Mouse (Mus musculus) monocyte, adult 2 months (primary cell): ENCODE measurements around the gene Wfdc21.

ENCODE experiments used
- DNase-seq, 2 experiments: peaks; one replicate each; pipeline ENCODE4 v3.0.0; 2022; ENCODE audit warnings: low spot score in 2 of 2, low read depth in 1 of 2

Wfdc21 gene

DNA sequence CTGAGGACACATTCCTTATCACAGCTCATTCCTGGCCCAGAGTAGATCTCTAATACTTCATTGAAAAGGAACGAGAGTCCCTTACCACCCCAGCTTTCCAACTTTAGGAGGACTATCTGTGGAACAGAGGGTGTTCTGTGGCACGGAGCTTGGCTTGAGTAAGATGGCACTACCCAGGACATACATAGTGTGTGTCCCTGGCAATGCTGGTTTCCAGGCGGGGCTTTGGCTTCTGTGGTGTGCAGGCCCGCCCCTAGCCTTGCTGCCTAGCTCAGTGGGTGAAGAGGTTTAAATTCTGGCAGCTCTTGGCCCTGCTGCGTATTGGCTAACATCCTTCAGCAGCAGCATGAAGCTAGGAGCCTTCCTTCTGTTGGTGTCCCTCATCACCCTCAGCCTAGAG, at the start of gene Wfdc21:
Gene Wfdc21, plus strand, starts transcription at position 260 of the 400 bp plus-strand sequence.
- DNase-seq: no peak

DNA sequence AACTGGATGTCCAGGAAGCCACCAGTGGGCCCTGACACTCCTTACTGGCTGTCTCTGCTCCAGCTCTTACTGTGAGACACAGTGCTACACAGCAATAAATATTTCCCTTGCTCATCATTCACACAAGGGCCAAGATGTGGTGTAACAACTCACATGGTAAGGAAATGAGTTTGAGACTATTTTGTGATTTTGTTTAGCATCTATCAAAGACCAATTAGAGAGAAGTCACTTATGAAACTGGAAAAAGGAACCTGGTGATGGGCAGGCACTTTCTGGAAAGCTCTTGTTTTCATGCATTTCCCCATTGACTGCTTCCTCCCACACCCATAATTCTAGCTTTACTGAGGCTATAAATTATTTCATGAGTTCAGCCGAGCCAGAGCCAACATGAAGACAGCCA, 43.0 kb upstream of the Wfdc21 start, which contains the start of gene Wfdc17:
Gene Wfdc17, plus strand, starts transcription at position 287 of the 400 bp plus-strand sequence.
- DNase-seq: peak in 1 of 2 experiments; percentile 13

DNA sequence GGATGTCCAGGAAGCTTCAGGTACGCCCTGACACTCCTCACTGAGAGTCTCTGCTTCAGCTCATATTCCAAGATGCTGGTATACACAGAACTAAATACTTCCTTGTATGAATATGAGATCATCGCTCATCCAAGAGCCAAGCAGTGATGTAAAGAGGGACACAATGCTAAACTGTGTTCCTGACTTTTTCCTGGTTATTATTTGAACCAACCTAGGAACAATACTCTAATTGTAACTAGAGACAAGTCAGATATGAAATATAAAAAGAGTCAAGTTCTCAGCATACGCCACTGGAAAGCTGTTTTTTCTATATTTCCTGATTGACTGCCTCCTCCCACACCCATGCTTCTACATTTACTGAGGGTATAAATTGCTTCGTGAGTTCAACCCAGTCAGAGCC, 38.0 kb upstream of the Wfdc21 start, which contains the start of gene Wfdc18:
Gene Wfdc18, plus strand, starts transcription at position 301 of the 400 bp plus-strand sequence.
- DNase-seq: no peak

DNA sequence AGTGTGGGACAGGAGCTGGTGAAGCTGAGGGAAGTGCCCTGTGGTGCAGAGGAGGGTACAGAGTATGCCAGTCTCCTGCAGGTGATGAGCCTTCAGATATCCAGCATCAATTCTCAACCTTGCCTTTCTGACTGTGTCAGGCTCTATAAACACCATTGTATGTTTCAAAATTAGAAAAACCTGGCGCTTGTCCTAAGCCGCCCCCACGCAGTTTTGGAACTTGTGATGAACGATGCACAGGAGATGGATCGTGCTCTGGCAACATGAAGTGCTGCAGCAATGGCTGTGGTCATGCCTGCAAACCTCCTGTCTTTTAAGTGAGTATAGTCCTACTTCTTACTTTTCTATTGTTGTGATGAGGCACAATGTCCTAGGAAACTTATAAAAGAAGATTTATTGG, 37.1 kb upstream of the Wfdc21 start:
- no peak for DNase-seq

DNA sequence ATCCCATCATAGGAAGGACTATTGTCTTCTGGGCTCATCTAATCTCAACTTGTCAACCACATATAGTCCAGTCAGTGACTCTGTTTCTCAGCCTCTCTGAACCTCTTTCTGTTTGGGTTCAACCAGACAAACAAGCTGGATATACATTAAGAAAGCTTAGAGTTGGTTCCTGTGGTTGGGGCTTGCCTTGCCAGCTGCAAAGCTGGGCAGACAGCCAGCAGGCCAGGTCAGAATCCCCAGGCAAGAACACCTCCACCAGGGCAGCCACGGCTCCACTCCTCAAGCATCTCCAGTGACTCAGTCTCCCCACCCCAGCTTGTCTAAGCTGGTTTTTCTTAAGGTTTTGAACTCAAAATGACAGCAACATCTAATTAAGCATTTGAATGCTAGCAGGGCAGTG, 34.1 kb upstream of the Wfdc21 start:
- DNase-seq: no peak

DNA sequence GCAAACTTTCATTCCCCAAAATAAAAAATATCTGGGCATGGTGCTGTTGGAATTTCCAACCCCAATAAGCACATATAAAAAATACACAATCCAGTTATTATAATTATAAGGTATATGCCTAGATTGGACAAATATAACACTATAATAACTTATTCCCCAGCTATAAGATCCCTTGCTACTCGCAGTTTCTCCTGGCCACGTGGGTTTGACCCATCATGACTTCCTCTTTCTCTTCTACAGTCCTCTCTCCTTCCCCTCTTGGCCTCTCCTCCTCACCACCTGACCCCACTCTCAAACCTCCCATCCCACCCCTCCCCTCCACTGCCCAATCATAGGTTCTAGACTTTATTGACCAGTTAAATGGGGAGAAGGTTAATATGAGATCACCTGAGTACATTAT, 32.8 kb upstream of the Wfdc21 start:
- DNase-seq: no peak

DNA sequence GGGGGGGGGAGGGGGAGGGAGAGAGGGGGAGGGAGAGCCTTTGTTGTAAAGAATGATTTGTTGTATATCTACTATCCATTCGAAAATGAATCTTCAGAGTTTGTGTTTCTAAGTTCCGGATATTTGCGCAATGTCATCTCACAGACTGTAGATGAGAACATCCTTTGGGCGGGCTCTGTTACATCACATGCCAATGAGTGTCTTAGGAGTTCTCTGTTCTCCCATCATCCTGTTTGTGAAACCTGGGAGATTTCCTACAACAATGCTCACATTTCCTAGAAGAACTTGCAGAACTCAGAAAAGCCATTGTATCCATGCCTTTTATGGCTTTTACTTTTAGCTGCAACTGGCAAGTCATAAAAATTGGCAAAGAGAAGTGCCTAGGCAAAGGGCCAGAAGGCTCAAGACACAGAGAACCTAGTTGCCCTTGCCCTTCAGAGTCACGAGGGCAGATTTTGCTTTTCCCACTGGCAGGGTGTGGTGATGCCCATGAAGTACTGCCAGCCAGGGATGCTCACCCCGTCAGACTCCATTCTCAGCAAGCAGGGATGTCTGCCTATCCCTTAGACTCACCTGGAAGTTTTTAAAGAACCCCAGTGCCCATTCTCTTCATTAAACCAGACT, 29.6 kb upstream of the Wfdc21 start:
- DNase-seq: peak; percentile 20 to 48

DNA sequence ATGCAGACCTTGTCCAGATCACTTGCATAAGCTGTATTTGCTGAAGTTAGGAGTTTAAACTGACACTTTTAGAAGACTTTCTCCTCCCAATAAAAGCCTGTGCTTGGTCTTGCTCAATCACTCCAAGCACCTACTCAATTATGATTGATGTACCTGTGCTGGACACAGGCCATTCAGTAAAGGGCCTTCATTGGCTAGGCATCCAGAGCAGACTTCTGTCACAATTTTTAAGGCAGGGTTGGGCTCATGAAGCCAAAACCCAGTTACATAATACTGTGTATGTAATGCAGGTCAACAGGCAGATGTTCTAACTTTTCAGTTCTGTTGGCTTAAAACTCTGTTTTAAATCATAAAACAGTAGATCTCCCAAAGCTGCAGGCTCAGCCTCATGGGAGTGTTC, 26.0 kb upstream of the Wfdc21 start:
- no peak for DNase-seq

DNA sequence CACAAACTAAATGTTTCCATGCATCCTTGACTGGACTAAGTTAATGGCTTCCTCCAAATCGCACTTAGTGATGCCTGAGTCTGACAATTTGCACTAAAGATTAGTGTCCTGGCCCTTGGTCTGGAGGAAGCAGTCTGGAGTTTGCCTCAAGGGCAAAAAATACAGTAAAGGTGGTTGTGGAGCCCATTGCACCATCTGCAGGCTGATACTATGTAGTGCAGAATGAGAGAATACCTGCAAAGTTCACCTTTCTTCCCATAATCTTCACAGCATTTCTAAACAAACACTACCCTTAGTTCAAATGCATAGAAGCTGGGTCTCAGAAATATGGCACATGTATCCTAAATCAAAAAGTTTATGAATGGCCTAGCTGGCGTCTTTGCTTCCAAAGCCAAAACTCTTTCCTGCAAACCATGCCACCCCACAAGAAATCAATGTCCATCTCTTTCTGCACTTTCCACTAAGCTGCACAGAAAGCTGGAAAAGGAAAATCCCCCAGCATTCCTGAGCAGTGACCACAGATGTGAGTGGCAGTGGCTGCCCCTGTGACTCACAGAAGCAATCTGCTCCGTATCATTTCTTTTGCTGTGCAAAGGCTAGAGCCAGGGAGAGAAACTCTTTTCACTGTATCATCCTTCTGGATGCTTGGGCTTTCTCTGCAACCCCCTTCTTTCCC, 17.8 kb upstream of the Wfdc21 start:
- DNase-seq: no peak

DNA sequence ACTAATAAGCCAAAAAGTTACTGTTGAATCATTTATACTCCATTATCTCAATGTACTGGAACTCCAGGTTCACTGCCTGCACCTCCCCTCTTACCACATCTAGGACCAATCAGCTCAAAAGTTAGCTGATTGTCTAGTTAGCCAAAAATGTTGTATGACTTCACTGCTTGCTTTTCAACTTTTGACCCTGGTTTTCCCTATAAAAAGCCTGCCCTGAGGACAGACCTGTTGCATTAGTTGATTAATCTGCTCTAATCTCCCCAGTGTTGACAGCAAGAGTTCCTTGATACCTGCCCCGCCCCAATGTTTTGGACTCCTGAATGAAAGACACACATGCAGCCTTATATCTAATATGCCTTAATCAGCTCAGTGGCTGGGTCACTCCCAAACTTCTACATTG, 15.6 kb upstream of the Wfdc21 start:
- DNase-seq: no peak

DNA sequence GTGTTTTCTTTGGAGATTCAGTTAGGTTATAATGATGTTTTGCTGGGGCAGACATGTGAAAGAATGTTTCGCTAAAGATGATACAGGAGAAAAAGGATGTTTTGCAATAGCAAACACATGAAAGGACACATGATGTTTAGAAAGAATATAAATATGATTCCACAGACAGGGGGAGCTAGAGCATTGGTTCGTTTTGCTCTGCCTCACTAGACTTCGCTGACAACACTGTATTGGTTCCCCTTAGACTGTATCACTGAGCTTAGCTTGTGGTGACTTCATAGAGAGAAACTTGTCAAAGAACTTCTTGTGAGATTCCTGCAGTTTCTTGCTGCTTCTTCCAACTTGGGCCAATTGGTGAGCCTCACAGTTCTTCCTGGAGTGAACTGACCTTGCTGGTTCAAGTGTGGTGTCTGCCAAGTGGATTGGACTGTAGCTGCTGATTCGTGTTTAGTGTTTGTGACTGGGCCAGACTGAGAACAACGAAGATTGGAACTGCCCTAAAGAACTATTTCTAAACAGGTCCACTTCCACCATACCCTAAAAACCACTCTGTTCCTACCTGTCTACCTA, 13.6 kb upstream of the Wfdc21 start:
- DNase-seq: no peak

DNA sequence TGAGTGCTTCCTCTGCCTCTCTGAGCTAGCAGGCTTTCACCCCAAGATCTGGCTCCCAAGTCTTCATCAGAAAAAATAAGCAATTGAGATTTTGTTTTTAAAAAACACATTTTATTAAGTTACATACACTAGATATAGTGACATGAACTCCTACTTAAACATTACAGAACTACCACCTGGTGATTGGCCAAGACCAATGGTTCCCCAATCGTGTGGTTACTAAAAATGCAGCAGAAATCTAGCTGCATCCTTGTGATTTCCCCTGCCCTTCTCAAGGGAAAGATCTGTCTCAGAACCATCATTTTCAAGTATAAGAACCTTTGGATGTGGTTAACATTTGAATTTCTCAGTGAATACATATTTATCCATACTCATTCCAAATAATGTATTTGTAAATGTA, 12.5 kb upstream of the Wfdc21 start:
- no peak for DNase-seq

DNA sequence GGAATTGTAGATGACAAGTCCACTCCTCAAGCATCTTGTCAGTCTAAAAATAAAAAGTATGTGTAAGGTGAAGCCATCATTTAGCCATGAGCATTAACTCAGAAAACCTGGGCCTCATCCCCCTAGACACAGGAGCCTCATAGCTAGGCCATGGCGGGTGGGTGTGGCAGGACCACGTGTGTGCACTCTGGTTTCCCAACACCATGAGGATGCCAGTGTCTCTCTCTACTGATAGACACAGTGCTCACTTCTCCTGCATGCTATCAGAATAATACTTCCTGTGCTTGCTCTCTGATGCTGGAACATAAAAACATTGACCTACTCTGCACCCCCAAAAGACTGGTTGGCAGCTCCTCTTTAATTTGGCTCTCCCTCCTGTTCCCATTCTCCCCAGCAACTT, 10.9 kb upstream of the Wfdc21 start:
- no peak for DNase-seq

DNA sequence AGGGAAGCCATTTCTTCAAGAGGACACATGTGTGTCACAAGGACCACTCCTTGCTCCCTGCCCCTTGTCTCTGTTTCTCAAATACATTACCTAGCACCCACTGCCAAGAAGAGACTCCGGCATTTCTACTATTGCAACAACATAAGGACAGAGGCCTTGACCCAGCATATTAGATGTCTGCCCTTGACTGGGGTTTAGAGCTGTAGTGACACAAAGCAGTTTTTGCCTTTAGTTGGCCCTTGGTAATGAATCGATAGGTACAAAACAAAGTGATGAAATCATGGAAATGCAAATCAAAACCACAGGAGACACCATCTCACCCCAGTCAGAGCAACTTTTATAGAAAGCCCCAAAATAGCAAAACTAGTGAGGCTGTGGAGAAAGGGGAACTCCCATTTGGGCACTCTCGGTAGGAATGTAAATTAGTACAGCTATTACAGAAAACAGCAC, 9.6 kb upstream of the Wfdc21 start:
- DNase-seq: peak in 1 of 2 experiments; percentile 40

DNA sequence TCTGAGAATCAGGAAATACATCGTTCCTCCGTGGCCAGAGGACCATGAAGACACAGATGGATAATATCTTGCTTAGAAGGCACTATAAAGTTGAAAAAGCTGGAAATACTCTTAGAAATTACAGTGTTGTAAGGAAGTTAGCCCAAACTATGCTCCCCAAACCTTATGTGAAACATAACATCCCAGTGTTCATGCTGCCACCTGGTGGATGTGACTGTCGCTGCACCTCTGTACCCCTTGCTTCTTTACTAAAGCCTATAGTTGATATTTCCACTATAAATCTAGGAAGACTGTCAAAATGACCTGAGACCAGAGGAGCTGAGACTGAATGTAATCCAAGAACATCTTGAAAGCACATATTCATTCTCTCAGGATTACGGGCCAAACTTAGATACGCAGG, 7.5 kb upstream of the Wfdc21 start:
- DNase-seq: peak in 1 of 2 experiments; percentile 61

DNA sequence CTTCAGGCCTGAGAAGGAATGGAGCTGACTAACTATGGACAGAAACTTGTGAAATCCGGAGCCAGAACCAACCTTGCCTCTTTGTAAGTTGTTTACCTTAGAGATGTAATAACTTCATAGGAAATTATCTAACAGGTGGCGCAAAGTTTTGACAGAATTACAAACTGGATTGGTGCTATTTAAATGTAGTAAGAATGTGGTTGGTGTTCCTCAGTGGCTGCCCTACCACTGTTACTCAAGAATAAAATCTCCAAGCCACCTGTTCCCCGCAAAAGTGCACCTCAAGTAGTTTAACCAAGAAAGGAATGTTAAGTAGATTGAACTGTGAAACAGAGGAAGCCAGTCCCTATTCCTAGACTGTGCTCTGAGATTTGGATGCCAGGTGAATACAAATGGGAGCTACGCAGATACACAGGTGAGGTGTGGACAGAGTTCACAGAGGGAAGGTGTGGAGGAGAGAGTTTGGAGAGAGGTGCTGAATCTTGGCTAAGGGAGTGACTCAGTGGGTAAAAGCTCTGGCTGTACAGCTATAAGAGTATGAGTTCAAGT, 6.2 kb upstream of the Wfdc21 start:
- DNase-seq: no peak

DNA sequence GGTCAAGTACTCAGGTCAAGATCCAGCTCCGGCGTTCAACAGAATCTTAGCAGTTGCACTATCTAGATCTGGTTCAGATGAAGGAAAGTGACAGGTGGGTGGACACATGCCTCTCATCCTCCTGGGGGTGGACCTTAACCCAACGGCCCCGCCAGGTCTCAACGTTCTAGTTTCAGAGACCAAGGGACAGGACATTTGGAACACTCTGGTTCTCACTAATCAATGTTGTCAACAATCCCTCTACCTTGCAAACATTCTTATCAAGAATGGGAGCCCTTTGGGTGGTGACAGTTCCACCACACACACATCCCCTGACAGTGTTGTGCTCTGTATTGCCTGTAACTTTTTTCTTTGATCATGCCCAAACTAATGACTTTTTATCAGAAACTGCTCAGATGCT, 4.9 kb upstream of the Wfdc21 start:
- no peak for DNase-seq

DNA sequence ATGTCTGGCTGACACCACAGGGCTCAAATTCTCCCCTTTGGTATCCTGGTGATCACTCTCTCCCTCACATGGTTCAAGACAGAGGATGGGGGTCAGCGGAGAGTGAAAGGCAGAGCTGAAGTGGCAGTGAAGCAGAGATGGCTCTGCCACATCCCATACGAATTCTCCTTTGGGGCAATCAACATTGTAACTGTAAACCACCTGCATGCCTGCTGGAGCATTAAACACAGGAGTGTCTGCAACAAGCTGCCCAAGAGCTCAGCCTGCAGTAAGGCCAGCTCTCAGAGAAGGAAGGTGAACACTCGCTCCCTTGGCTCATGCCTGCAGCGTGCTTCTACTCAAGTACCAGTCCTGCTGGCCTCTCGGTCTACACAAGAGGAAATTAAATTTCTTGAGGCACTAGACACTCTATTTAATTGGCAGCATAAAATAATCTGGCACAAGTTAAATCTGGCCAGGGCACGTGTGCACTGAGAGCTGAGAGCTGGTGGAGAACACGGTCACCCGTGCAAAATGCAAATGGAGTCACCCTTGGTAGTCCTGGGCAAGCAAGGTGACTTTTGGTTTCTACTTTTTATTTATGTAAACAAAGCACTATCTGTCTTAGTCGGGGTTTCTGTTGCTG, 3.9 kb upstream of the Wfdc21 start:
- DNase-seq: no peak

DNA sequence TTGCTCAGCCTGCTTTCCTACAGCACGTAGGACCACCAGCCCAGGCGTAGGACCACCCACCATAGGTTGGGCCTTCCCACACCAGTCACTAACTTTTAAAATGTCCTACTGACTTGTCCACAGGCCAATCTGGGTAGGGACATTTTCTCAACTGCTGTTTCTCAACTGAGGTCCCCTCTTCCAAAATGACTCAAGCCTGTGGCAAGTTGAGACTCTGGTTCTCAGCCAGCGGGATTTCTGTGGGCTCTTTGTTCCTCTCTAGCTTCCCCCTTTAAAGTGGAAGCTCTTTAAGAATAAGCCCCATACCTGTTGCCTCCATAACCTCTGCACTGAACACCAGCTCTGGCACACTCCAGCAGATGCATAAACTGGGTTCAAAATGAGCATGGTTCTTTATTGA, 3.2 kb upstream of the Wfdc21 start:
- no peak for DNase-seq

DNA sequence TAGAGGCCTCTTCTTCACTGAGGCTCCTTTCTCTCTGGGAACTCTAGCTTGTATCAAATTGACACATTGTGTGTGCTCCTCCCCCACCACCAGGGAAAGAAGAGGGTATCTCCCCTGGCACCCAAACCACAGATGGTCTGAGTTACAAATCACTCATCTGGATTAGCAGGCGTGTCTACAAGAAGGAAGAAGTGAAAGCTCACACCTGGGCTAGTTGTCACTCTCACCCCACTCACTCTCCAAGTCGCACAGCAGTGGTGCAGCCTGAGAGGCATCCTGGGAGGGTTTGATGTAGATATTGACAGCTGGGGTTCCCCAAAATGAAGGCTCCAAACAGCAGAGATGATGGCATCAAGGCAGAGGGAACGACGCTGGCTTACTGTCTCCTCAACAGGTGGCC, 588 bp upstream of the Wfdc21 start:
- DNase-seq: no peak

DNA sequence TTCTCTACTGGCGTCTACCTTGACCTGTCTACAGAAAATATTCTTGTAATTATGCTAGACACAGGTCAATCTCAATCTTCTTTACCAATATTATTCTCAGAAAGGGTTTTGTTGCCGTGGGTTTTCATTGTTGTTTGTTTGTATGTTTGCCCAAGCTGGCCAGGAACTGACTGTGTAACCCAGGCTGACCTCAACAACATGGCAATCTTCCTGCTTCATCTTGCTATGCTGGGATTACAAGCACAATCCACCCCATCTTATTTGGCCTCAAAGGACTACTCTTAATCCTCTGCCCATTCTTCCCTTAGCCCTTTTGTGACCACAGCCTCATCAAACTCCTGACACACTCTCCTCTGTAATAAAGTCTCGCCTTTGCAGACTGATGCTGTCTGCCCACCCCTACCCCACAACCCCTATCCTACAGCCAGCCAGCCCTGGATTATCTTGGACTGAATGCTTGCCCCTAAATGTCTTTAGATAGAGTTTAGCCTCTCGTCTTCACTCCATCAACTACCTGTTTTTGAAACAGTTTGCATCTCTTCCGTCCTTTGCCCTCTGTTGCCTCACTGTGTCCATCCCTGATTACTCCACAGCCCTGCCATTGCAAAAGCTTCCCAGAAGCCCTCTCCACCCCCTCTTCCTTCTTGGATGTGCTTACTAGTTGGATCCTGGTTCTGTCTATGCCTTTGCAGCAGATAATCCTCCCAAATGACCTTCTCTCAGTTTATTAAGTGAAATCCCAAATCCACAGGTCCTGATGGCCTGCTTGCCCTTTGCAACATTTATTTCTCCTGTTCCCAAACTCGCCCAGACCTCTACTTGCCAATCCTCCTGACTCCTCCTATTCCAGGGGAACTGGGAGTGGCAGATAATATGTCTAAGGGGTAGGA, 881 bp downstream of the Wfdc21 start:
- DNase-seq: no peak
